Mouse (Mus musculus): ENCODE measurements at regions not wholly inside any gene's neighbourhood (a gene's known extent, or its start where the extent isn't known, plus 50 kb on each side); places are given as distances from the start of the nearest gene placed in this dataset.

- Histone ChIP-seq H3K4me3 (ENCODE audit: insufficient read depth, low read depth, low read length) (no peak overlapping the region), H3K27me3 (replicated peaks; ENCODE audit: control insufficient read depth, insufficient read depth, low read length) (no peaks in the 10 kb centered on the region), H3K27ac (ENCODE audit: insufficient read depth, low read depth, low read length) (no peak overlapping the region), H3K36me3 (ENCODE audit: control insufficient read depth, insufficient read depth, low read length) (no peaks in the 10 kb centered on the region), H3K4me1 (ENCODE audit: control insufficient read depth, insufficient read depth, low read length) (no peaks in the 10 kb centered on the region)
- DNase-seq, result no peak
- WGBS, result 35% methylated on average over 6 of the region's 6 CpGs
- no peak for TF ChIP-seq CTCF (conservative IDR thresholded peaks at IDR 0.05; ENCODE audit: insufficient read depth, insufficient read length, low read depth, low read length)
- no peak for TF ChIP-seq POLR2A (IDR thresholded peaks at IDR 0.05; ENCODE audit: low read depth, low read length)
Measured at GRCm38 (mm10) chr11:114313652-114314051, 246.8 kb upstream of the Sdk2 start.

DNA sequence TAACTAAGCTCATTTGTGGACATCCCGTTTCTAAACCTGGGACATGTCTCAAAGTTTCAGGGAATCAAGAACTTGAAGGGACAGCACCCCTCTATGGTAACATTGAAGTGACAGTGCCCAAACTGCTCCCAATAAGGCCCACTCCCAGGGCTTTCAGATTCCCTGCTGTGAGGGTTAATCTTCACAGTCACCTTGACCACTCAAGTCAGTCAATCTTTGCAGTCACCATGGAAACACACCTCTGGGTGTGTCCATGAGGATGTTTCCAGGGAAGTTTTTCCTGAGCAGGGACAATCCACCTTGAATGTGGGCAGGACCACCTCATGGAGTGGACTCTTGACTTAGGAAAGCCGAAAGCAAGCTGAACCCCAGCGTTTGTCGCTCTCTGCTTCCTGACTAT, 244.8 kb upstream of the Sdk2 start:
- 70% methylated on average over 4 of the region's 4 CpGs for WGBS
- no peak overlapping the region for H3K27ac ChIP-seq (ENCODE audit: insufficient read depth, low read depth, low read length)
- H3K4me3 ChIP-seq (ENCODE audit: insufficient read depth, low read depth, low read length), result no peak overlapping the region
- H3K4me1 ChIP-seq (ENCODE audit: control insufficient read depth, insufficient read depth, low read length), result no peaks in the 10 kb centered on the region
- TF ChIP-seq POLR2A (IDR thresholded peaks at IDR 0.05; ENCODE audit: low read depth, low read length), result no peak
- TF ChIP-seq CTCF (conservative IDR thresholded peaks at IDR 0.05; ENCODE audit: insufficient read depth, insufficient read length, low read depth, low read length), result no peak
- H3K36me3 ChIP-seq (ENCODE audit: control insufficient read depth, insufficient read depth, low read length), result no peaks in the 10 kb centered on the region
- no peak for DNase-seq
- H3K27me3 ChIP-seq (replicated peaks; ENCODE audit: control insufficient read depth, insufficient read depth, low read length), result no peaks in the 10 kb centered on the region

- 58% methylated on average over 13 of the region's 13 CpGs for WGBS
- H3K27ac ChIP-seq (ENCODE audit: insufficient read depth, low read depth, low read length), result no peak overlapping the region
Measured at GRCm38 (mm10) chr11:114303636-114304354, 236.9 kb upstream of the Sdk2 start.

DNA sequence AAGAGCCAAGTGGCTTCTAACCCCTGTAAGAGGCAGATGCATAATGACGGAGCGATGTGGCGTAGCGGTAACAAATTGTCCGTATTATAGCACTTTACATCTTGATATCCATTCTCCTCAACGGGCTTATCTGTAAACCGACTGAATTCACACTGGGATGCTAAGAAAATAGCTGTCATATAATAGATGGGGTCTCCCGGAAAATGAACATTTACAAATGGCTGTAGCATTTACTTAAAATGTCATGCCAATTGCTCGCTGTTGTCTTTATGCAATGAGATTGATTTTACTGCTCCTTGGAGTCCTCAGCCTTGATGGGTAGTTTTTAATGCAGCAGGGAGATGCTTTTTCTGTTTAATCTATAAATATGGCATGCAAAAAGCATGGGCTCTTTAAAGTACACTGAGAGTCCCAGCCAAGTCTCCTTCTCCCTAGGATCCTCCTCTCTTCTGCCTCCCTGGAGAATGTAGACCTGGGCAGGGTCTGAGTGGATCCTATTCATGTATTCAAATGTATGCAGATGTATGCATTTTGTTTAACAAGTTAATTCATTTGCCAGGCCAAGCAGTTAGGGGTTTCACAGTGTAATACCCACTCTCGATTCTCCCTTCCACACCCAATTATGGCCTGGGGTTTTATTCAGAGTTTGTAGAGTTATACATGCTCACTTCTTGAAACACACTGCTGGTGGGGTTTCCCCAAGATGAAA, 233.9 kb upstream of the Sdk2 start:
- 86% methylated on average over 10 of the region's 10 CpGs for WGBS
- Histone ChIP-seq H3K36me3 (ENCODE audit: control insufficient read depth, insufficient read depth, low read length) (no peaks in the 10 kb centered on the region), H3K4me1 (ENCODE audit: control insufficient read depth, insufficient read depth, low read length) (no peaks in the 10 kb centered on the region), H3K27me3 (replicated peaks; ENCODE audit: control insufficient read depth, insufficient read depth, low read length) (no peaks in the 10 kb centered on the region), H3K4me3 (ENCODE audit: insufficient read depth, low read depth, low read length) (no peak overlapping the region), H3K27ac (ENCODE audit: insufficient read depth, low read depth, low read length) (no peak overlapping the region)
- DNase-seq, result no peak
- TF ChIP-seq POLR2A (IDR thresholded peaks at IDR 0.05; ENCODE audit: low read depth, low read length) (no peak), CTCF (conservative IDR thresholded peaks at IDR 0.05; ENCODE audit: insufficient read depth, insufficient read length, low read depth, low read length) (no peak)

More at GRCm38 (mm10) chr11:114303636-114304354, 236.9 kb upstream of the Sdk2 start:
- H3K27me3 ChIP-seq (replicated peaks; ENCODE audit: control insufficient read depth, insufficient read depth, low read length), result no peaks in the 10 kb centered on the region
- H3K36me3 ChIP-seq (ENCODE audit: control insufficient read depth, insufficient read depth, low read length), result no peaks in the 10 kb centered on the region
- no peak for DNase-seq
- no peak for TF ChIP-seq CTCF (conservative IDR thresholded peaks at IDR 0.05; ENCODE audit: insufficient read depth, insufficient read length, low read depth, low read length)
- no peak for TF ChIP-seq POLR2A (IDR thresholded peaks at IDR 0.05; ENCODE audit: low read depth, low read length)
- no peaks in the 10 kb centered on the region for H3K4me1 ChIP-seq (ENCODE audit: control insufficient read depth, insufficient read depth, low read length)
- H3K4me3 ChIP-seq (ENCODE audit: insufficient read depth, low read depth, low read length), result no peak overlapping the region

DNA sequence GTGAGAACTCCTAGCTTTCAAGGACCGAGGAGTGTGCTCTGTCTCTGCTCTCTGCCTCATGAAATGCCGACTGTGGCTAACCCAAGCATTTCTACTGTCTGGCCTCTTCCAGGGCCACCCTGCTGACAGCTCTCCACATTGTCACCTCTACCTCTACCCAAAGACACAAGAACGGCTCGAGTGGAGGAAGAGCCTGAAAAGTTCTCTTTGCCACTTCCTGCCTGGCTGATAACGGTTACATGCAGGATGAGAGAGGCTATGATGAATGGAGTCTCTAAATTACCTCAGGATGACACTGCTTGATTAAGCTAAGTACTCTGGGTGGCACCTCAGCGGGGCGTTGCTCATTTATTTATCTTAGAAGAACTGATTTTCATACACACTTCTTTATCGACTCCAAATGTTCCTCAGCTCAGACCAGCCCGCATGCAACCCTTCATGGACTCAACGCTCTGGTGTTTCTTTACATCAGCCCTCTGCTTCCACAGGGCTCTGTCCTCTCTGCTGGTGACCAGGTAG, 230.0 kb upstream of the Sdk2 start:
- no peak for DNase-seq
- no peak overlapping the region for H3K4me3 ChIP-seq (ENCODE audit: insufficient read depth, low read depth, low read length)
- no peaks in the 10 kb centered on the region for H3K27me3 ChIP-seq (replicated peaks; ENCODE audit: control insufficient read depth, insufficient read depth, low read length)
- no peak for TF ChIP-seq CTCF (conservative IDR thresholded peaks at IDR 0.05; ENCODE audit: insufficient read depth, insufficient read length, low read depth, low read length)
- no peak for TF ChIP-seq POLR2A (IDR thresholded peaks at IDR 0.05; ENCODE audit: low read depth, low read length)
- no peaks in the 10 kb centered on the region for H3K4me1 ChIP-seq (ENCODE audit: control insufficient read depth, insufficient read depth, low read length)
- 73% methylated on average over 10 of the region's 10 CpGs for WGBS
- H3K27ac ChIP-seq (ENCODE audit: insufficient read depth, low read depth, low read length), result no peak overlapping the region
- H3K36me3 ChIP-seq (ENCODE audit: control insufficient read depth, insufficient read depth, low read length), result no peaks in the 10 kb centered on the region

GRCm38 (mm10) chr11:114294511-114295250, 227.8 kb upstream of the Sdk2 start:
- 37% methylated on average over 5 of the region's 5 CpGs for WGBS
- Histone ChIP-seq H3K27me3 (replicated peaks; ENCODE audit: control insufficient read depth, insufficient read depth, low read length) (no peaks in the 10 kb centered on the region), H3K27ac (ENCODE audit: insufficient read depth, low read depth, low read length) (no peak overlapping the region), H3K4me1 (ENCODE audit: control insufficient read depth, insufficient read depth, low read length) (no peaks in the 10 kb centered on the region), H3K36me3 (ENCODE audit: control insufficient read depth, insufficient read depth, low read length) (no peaks in the 10 kb centered on the region), H3K4me3 (ENCODE audit: insufficient read depth, low read depth, low read length) (no peak overlapping the region)
- no peak for DNase-seq
- TF ChIP-seq POLR2A (IDR thresholded peaks at IDR 0.05; ENCODE audit: low read depth, low read length) (no peak), CTCF (conservative IDR thresholded peaks at IDR 0.05; ENCODE audit: insufficient read depth, insufficient read length, low read depth, low read length) (no peak)

Measured in kidney, adult 2 months (tissue).